Mouse (Mus musculus): ENCODE data around the gene Gkn2.

- TF ChIP-seq CTCF (IDR thresholded peaks at IDR 0.05; ENCODE audit: control insufficient read depth, insufficient read depth, insufficient read length) = no peak
- no peak for TF ChIP-seq MYOD1 (IDR thresholded peaks at IDR 0.05; ENCODE audit: control insufficient read depth, insufficient read length, low read depth)
- TF ChIP-seq MAX (IDR thresholded peaks at IDR 0.05) = no peak
- TF ChIP-seq MYOG (IDR thresholded peaks at IDR 0.05; ENCODE audit: control insufficient read depth, extremely low read depth, insufficient read length) = no peak
These were observed 22.3 kb upstream of the Gkn2 start, which contains the start of gene Gkn1 for GRCm38 (mm10) chr6:87350829-87351228.
